Mouse (Mus musculus) CD4-positive, CD25-positive, alpha-beta regulatory T cell, adult 2 months (primary cell): ENCODE data around the gene Ada.

Experiments used
- DNase-seq: peaks from one replicate; pipeline ENCODE4 v3.0.0-alpha.2; 2012; ENCODE audit warnings: low read depth, low spot score

The Ada gene

DNA sequence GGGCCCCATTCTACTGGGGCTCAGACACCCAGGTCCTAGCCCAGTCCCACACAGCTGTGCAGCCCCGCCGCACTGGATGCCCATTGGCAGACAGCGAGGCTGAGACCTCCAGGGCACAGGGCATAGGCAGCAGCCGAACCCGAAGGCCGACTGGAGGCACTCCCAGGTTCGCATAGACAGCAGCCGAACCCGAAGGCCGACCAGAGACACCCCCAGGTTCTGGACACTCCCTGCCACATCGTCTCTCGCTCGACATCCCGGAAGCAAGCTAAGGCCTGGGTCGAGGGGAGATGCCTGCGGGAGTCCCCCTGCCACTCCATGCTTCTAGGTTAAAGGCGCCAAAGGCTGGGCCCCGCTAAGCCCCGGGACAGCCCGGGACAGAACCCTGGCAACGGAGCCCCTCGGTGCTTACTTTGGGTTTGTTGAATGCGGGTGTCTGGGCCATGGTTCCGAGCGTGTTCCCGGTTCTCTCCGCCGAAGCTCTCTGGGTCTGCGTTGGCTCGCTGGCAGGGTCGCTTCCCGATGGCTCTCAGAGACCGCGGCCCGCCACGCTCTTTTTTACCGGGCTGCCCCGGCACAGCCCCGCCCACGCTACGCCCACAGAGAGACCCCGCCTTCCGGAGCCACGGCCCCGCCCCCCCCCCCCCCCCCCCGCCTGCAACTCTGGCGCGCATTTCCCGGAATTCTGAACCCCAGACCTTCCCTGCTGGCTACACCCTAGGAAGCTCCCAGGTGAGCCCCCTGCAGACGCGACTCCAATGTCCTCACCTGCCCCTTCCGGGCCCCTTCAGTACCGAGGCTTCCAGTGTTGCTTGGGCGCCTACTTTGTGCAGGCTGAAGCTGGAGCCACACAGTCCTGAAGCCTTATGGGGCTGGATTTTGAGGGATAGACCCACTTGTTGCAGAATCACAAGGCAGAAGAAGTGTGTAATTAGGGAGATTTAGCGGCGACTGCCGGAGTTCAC lies at the start of gene Ada:
Gene Ada (minus strand): TSS at position 593 of the 965 bp plus-strand sequence.
- peak; percentile 74 for DNase-seq

DNA sequence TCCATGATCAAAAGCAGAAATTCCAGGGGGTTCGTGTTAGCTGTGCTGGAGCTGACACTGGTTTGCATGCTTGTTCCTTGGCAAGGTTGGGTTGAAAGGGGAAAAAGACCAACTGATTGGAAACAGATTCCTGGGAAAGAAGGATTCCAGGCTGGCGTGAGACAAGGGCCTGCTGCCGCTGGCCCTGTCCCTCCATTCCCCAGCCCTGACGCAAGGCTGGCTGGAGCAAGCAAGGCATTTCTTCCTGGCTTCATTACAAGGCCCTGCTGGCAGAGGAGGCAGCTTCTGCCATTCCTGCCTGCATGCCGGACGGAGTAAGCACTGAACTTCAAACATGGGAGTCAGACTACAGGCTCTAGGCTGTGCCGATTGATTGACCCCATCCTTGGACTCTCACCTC lies 48.4 kb upstream of the Ada start:
- DNase-seq: no peak

GRCm38 (mm10) chr2:163788484-163788883 lies 38.4 kb upstream of the Ada start:
- peak; percentile 52 for DNase-seq

- peak; percentile 73 for DNase-seq
Observed at GRCm38 (mm10) chr2:163787709-163788108, 37.7 kb upstream of the Ada start.

DNA sequence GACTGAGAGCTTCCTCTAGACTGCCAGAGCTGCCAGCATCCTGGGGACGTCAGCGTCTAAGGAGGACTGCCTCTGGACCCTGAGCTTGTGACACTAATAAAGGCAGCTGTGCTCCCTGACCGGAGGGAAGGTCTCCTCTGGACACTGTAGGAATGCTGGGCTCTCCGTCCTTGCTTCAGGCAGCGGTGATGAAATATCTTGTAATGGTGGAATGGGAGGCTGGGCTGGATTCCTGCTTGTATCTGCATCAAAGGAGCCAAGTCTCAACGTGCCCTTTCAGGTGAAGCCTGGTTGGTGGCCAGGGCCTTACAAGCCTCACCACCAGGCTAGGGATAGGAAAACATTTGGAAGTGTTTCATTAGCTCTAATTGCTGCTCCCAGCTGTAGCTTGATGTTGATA lies 37.0 kb upstream of the Ada start:
- no peak for DNase-seq

DNA sequence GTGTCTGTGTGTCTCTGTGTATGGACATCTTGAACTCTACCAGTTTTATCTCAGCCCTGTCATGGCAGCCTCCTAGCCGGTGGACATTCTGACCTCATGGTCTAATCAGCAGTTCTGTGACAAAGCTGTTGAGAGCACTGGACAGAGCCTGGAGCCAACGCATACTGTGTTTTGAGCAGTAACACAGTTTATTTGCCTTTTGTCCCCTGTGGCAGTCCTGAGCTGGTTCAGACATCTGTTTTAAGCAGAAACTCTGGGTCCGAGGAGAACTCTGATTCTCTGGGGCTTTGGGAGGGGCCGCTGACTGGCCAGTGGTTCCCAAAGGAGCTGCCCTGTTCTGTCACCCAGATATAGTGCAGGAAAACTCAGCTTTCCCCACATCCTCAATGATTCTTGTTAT lies 33.9 kb upstream of the Ada start:
- no peak for DNase-seq

DNA sequence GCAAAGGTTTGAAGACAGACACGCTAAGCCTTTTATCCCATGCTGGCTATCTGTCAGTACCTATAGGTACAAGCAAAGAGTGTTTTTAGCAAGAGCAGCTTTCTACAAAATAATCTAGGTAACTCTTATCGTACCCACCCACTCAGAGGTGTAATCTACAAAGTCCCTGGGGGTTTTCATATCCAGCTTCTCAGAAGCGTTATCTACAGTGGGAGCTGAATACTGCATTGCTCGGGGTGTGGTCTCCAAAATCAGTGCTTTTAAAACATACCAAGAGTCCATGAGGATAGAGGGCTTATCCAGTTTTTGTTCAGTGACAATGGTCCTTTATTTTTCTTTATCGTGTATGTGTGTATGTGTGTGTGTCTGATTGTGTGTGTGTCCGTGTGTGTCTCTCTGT lies 33.3 kb upstream of the Ada start:
- no peak for DNase-seq

DNA sequence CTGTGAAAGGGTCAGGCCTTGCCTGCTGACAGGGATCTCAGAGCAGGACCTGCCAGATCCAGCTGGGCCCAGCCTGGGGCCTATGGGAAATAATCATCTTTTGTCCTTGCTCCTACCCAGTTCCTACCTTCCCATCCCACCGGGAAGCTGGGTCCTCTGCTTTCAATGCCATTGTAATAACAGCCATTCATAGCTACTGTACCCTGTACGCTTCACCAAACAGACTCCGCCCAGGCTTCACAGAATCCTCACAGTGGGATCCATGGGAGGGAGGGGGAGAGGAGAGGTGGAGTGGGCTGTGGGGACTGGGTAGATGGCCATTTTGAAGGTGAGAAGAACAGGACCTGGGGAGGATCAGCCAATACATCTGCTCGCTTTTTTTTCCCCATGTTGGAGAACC lies 28.9 kb upstream of the Ada start:
- DNase-seq: no peak

GRCm38 (mm10) chr2:163777061-163777460 lies 27.0 kb upstream of the Ada start:
- no peak for DNase-seq

GRCm38 (mm10) chr2:163776661-163777060 lies 26.6 kb upstream of the Ada start:
- DNase-seq: no peak

DNA sequence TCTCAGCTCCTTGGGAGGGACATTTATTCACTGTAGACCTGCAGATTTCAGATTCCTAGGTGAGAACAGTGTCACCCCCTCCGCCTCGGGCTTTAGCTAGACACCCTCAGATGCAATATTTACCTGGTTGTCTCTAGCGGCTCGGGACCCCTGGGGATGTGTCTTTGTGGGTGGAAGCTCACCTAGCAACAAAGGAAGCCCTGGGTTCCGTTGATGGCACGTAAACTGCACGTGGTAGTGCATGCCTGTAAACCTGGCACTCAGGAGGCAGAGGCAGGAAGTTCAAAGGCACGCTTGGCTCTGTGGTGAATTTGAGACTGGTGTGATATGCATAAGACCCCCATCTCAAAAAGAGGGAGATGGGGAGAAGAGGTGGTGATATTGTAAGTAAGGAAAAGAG lies 20.7 kb upstream of the Ada start:
- DNase-seq: no peak

- no peak for DNase-seq
Observed at GRCm38 (mm10) chr2:163766890-163767289, 16.9 kb upstream of the Ada start.

- DNase-seq: no peak
Observed at GRCm38 (mm10) chr2:163766261-163766660, 16.2 kb upstream of the Ada start.

DNA sequence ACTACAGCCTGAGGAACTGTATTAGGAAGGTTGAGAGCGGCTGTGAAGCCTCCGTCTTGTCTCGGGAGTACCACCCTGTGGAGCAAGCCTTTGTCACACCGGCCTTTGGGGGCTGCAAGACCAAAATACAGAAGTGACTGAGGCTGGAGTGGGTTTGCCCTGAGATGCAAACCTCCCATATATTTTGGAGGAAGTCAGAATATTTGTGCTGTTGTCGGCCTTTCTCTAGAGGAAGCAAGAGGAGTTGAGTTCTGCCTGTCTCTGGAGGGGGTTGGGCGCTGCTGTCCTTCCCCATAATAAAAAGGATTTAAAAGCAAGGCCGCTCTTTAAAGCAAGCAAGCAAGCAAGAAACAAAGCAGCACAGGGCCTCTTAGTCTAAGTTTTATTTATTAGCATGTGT lies 11.4 kb upstream of the Ada start:
- no peak for DNase-seq

DNA sequence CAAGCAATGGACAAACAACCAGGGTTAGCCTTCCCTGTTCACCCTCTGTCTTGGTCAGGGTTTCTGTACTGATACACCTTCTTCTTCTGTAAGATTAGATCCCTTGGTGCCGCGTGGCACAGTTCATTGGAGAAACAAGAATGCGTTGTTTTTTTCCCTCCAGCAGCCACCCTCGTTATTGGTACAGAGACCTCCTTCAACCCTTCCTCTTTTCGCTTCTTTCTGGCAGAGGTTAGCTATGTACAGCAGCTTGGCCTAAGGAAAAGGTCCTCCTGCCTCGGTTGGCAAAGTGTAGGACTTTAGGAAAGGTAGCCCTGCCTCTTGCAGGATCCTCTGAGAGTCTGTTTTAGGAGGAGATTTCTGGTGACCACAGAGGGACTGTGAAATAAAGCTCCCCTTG lies 10.6 kb upstream of the Ada start:
- no peak for DNase-seq

DNA sequence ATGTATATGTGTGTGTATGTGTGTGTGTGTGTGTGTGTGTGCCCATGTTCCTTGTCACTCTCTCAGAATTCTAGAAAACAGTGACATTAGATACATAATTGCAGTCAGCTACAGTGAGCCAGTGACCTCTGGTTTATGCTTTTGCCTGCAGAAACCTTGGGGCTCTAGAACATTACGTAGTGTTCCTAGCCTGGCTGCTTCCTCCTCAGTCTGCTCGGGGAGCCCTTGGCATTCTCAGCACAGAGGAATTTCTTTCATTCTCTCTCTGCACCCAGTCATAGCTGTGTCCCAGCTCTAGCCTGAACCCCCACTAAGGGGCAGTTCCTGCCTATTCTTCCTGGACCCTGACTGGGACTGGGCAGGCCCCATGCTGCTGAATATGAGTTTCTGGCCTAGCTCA lies 8.1 kb upstream of the Ada start:
- no peak for DNase-seq

DNA sequence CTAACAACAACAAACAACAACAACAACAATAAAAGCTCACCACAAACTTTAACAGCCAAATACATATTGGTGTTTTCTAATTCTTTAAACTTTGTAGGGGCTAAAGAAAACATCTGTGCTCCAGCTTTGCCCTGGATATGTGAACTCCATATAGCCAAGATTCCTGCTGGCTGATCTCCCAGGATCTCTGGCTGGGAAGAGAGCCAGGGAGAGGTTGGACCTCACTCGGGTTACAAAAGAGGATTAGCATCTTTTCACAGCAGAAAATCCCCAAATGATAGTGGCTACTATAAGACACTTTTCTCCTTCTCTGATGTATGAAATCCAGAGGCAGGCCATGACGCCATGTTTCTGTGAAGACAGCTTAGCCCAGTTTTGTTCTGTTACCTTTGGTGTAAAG lies 6.7 kb upstream of the Ada start:
- no peak for DNase-seq

- no peak for DNase-seq
Observed at GRCm38 (mm10) chr2:163754228-163754627, 4.2 kb upstream of the Ada start.

DNA sequence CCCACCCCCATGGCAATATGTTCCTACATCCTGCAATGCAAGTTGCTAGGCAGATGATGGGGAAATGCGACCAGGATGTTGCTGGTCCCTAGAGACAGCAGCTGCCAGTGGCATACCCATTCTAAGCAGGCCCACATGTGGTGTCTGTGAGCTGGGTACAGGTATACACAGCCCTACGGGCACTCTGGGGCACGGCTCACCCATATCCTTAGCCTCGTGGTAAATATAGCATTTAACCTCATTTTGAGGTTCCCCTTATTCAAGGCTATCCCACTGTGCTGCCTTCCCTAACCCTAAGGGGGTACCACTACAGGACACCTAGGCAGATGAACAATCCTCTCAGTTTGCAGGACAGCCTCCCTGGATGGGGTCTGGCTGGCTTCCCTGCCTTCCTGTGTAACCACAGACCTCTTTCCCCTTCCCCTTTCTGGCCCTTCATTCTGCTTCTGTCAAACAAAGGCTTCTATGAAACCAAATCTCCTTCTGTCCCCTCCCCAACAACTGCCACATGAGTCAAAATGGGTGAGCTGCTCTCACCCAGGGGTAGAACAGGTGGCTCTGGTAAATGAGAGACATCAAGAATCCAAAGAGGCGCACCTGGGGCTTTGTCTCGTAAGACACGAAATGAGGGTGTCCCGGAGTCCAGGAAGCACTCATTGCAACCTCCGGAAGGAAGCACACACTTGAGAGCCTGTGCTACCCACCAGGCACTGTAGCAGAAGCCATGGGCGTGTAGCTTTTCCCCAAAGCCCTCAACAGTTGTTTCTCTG lies 5.1 kb downstream of the Ada start:
- DNase-seq: peak; percentile 34

DNA sequence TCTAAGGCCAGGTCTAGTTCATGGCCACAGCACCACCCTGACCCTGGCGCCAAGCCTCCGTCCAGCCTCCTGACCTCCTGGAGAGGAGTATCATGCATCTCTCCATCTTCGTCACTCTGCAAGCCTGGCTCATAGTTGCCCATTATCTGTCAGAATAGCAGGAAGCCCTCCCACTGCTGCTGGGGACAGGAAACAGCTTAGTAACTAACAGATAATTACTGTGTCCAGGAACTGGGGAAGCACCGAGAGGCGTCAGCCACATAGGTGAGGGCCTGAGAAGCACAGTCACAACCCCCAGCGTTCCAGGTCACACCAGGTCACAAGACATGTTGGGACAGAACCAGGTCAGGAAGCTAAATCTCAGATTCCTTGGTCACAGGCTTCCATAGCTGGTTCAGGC lies 6.7 kb downstream of the Ada start:
- DNase-seq: no peak

DNA sequence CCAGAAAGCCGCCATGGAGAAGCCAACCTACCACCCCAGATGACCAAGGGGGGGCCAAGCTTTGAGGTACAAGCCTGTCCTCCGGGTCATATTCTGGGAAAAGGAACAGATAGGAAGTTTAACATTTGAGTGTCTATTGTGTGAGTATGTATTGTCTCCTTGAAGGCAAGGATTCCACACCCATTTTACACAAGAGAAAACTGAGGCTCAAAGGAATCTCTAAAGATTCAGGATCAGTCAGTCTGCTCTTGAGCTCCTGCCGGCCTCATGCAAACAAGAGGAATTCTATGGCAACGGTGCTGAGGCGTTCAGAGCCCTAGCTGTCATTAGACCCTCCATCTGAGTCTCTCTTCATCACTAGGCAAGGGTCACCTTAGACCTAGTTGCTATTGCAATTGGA lies 7.4 kb downstream of the Ada start:
- DNase-seq: no peak

DNA sequence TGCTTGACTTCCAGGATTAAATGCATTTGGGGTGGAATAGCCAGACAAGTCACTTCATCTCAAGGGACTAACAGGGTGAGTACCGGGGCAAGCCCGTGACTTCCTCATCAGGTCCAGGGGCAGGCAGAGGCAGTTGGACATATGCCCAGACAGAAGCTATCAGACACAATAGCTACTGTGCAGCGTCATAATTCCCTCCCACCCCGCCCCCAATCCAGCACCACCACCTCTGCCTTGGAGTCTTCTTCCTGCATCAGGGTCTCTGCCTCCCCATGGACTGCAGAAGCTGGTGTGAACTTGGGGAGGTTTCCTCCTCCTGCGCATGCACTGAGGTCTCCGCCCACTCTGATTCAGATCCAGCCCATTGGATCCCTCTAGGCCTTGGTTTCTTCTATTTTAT lies 14.1 kb downstream of the Ada start:
- DNase-seq: no peak

DNA sequence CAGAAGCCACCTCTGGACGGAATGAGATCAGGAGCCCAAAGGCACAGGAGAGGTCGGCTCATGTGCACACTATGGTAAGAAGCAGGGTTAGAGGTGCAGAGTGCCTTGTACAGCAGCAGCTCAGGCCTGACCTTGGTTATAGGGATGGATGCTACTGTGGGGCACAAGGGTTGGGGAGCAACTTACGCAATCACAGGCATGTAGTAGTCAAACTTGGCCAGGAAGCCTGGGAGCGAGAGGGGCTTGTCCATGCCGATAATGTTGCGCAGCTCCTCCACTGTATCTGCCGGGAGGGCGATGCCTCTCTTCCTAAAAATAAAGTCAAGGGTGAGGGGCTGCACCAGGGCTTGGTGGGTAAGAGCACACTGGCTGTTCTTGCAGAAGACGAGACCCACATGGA lies 14.9 kb downstream of the Ada start:
- DNase-seq: no peak
